Mouse (Mus musculus): ENCODE measurements at regions not wholly inside any gene's neighbourhood (a gene's known extent, or its start where the extent isn't known, plus 50 kb on each side); places are given as distances from the start of the nearest gene placed in this dataset.

GRCm38 (mm10) chr1:61562091-61562490 is 76.5 kb upstream of the Pard3b start:
- H3K9ac ChIP-seq (ENCODE audit: low read depth, low read length), result no peak overlapping the region
- no peaks in the 10 kb centered on the region for H3K79me2 ChIP-seq (ENCODE audit: control insufficient read depth, insufficient read depth, low read length)
- no peak overlapping the region for H3K4me3 ChIP-seq (ENCODE audit: insufficient read depth, low read depth, low read length)
- 86% methylated on average over 2 of the region's 2 CpGs for WGBS
- DNase-seq (ENCODE audit: extremely low read depth, low read depth, low spot score), result no peak
- H3K4me1 ChIP-seq (ENCODE audit: control insufficient read depth, insufficient read depth, low read length), result no peaks in the 10 kb centered on the region
- no peaks in the 10 kb centered on the region for H3K36me3 ChIP-seq (ENCODE audit: control insufficient read depth, insufficient read depth, low read length)
- no peak for TF ChIP-seq CTCF (IDR thresholded peaks at IDR 0.05; ENCODE audit: low read depth, low read length)
- TF ChIP-seq POLR2A (IDR thresholded peaks at IDR 0.05; ENCODE audit: extremely low read depth, insufficient read depth, low read length), result no peak
- no peaks in the 10 kb centered on the region for H3K27me3 ChIP-seq (ENCODE audit: control insufficient read depth, insufficient read depth, low read length)
- H3K27ac ChIP-seq (replicated peaks; ENCODE audit: insufficient read depth, low read depth, low read length), result no peak overlapping the region

- H3K36me3 ChIP-seq (ENCODE audit: control insufficient read depth, insufficient read depth, low read length), result no peaks in the 10 kb centered on the region
- H3K27ac ChIP-seq (replicated peaks; ENCODE audit: insufficient read depth, low read depth, low read length), result no peak overlapping the region
- no peaks in the 10 kb centered on the region for H3K79me2 ChIP-seq (ENCODE audit: control insufficient read depth, insufficient read depth, low read length)
- TF ChIP-seq CTCF (IDR thresholded peaks at IDR 0.05; ENCODE audit: low read depth, low read length) (no peak), POLR2A (IDR thresholded peaks at IDR 0.05; ENCODE audit: extremely low read depth, insufficient read depth, low read length) (no peak)
- H3K4me1 ChIP-seq (ENCODE audit: control insufficient read depth, insufficient read depth, low read length), result no peaks in the 10 kb centered on the region
- WGBS, result 73% methylated on average over 4 of the region's 4 CpGs
- no peak for DNase-seq (ENCODE audit: extremely low read depth, low read depth, low spot score)
- H3K4me3 ChIP-seq (ENCODE audit: insufficient read depth, low read depth, low read length), result no peak overlapping the region
- no peaks in the 10 kb centered on the region for H3K27me3 ChIP-seq (ENCODE audit: control insufficient read depth, insufficient read depth, low read length)
- H3K9ac ChIP-seq (ENCODE audit: low read depth, low read length), result no peak overlapping the region
Measured at GRCm38 (mm10) chr1:61565471-61565870, 73.2 kb upstream of the Pard3b start.

GRCm38 (mm10) chr1:61574276-61574675 is 64.3 kb upstream of the Pard3b start:
- H3K4me1 ChIP-seq (ENCODE audit: control insufficient read depth, insufficient read depth, low read length), result no peaks in the 10 kb centered on the region
- H3K27ac ChIP-seq (replicated peaks; ENCODE audit: insufficient read depth, low read depth, low read length), result no peak overlapping the region
- no peak overlapping the region for H3K4me3 ChIP-seq (ENCODE audit: insufficient read depth, low read depth, low read length)
- no peak overlapping the region for H3K9ac ChIP-seq (ENCODE audit: low read depth, low read length)
- H3K79me2 ChIP-seq (ENCODE audit: control insufficient read depth, insufficient read depth, low read length), result no peaks in the 10 kb centered on the region
- TF ChIP-seq CTCF (IDR thresholded peaks at IDR 0.05; ENCODE audit: low read depth, low read length) (no peak), POLR2A (IDR thresholded peaks at IDR 0.05; ENCODE audit: extremely low read depth, insufficient read depth, low read length) (no peak)
- DNase-seq (ENCODE audit: extremely low read depth, low read depth, low spot score), result no peak
- H3K27me3 ChIP-seq (ENCODE audit: control insufficient read depth, insufficient read depth, low read length), result no peaks in the 10 kb centered on the region
- 85% methylated on average over 2 of the region's 2 CpGs for WGBS
- H3K36me3 ChIP-seq (ENCODE audit: control insufficient read depth, insufficient read depth, low read length), result no peaks in the 10 kb centered on the region

- H3K79me2 ChIP-seq (ENCODE audit: control insufficient read depth, insufficient read depth, low read length), result no peaks in the 10 kb centered on the region
- no peak overlapping the region for H3K4me3 ChIP-seq (ENCODE audit: insufficient read depth, low read depth, low read length)
- H3K27me3 ChIP-seq (ENCODE audit: control insufficient read depth, insufficient read depth, low read length), result no peaks in the 10 kb centered on the region
- TF ChIP-seq CTCF (IDR thresholded peaks at IDR 0.05; ENCODE audit: low read depth, low read length) (no peak), POLR2A (IDR thresholded peaks at IDR 0.05; ENCODE audit: extremely low read depth, insufficient read depth, low read length) (no peak)
- H3K27ac ChIP-seq (replicated peaks; ENCODE audit: insufficient read depth, low read depth, low read length), result no peak overlapping the region
- no peak for DNase-seq (ENCODE audit: extremely low read depth, low read depth, low spot score)
- H3K36me3 ChIP-seq (ENCODE audit: control insufficient read depth, insufficient read depth, low read length), result no peaks in the 10 kb centered on the region
- no peak overlapping the region for H3K9ac ChIP-seq (ENCODE audit: low read depth, low read length)
- 88% methylated on average over 4 of the region's 4 CpGs for WGBS
- H3K4me1 ChIP-seq (ENCODE audit: control insufficient read depth, insufficient read depth, low read length), result no peaks in the 10 kb centered on the region
Measured at GRCm38 (mm10) chr1:61576758-61577157, 61.9 kb upstream of the Pard3b start.

GRCm38 (mm10) chr1:61587251-61587650 is 51.4 kb upstream of the Pard3b start:
- Histone ChIP-seq H3K4me1 (ENCODE audit: control insufficient read depth, insufficient read depth, low read length) (no peaks in the 10 kb centered on the region), H3K9ac (ENCODE audit: low read depth, low read length) (no peak overlapping the region), H3K4me3 (ENCODE audit: insufficient read depth, low read depth, low read length) (no peak overlapping the region), H3K79me2 (ENCODE audit: control insufficient read depth, insufficient read depth, low read length) (no peaks in the 10 kb centered on the region), H3K27me3 (ENCODE audit: control insufficient read depth, insufficient read depth, low read length) (no peaks in the 10 kb centered on the region), H3K36me3 (ENCODE audit: control insufficient read depth, insufficient read depth, low read length) (no peaks in the 10 kb centered on the region), H3K27ac (replicated peaks; ENCODE audit: insufficient read depth, low read depth, low read length) (no peak overlapping the region)
- TF ChIP-seq POLR2A (IDR thresholded peaks at IDR 0.05; ENCODE audit: extremely low read depth, insufficient read depth, low read length), result no peak
- TF ChIP-seq CTCF (IDR thresholded peaks at IDR 0.05; ENCODE audit: low read depth, low read length), result no peak
- 73% methylated on average over 8 of the region's 8 CpGs for WGBS
- no peak for DNase-seq (ENCODE audit: extremely low read depth, low read depth, low spot score)

Data from liver, adult 2 months (tissue).